Mouse (Mus musculus): ENCODE measurements at regions not wholly inside any gene's neighbourhood (a gene's known extent, or its start where the extent isn't known, plus 50 kb on each side); places are given as distances from the start of the nearest gene placed in this dataset.

GRCm38 (mm10) chrX:63366321-63366720 is 785.7 kb downstream of the Gm6760 start:
- in situ Hi-C loops (cut with MboI, MseI) = loop anchor here in 1 of 2 experiments (10.0 kb wide), 1 partner anchor 1778 kb away; no protein-coding TSS in a partner anchor

- in situ Hi-C loops (cut with MboI, MseI) = loop anchor here in 1 of 2 experiments (10.0 kb wide), 1 partner anchor 1779 kb away; no protein-coding TSS in a partner anchor
Observed at GRCm38 (mm10) chrX:63365666-63366065, 786.3 kb downstream of the Gm6760 start.

- in situ Hi-C loops (cut with MboI, MseI) = no loop called here
Observed at GRCm38 (mm10) chrX:63355035-63355434, 797.0 kb downstream of the Gm6760 start.
